Mouse (Mus musculus) stomach, embryonic 14.5 days (tissue): ENCODE results near the gene Lbh. TPM values are rescaled to one million over a fixed set of nuclear protein-coding genes. Genes with fewer than 3 reads are reported as not detected.

Experiments
- ATAC-seq: fragments of 200-750 bp; cut with Nextera tagmentation; 2 replicates; pipeline ENCODE4 v1.8.0; 2017; ENCODE audit warnings: low read depth, moderate TSS enrichment; ENCODE audit not compliant: insufficient number of reproducible peaks, insufficient read depth, low FRiP score
- H3K27ac ChIP-seq: fragments of 300-500 bp; sonication (generic); 2 replicates; pipeline ENCODE4 v1.5.1; 2014; ENCODE audit warnings: mild to moderate bottlenecking, low read length, moderate library complexity, mixed read lengths
- H3K27me3 ChIP-seq: fragments of 300-500 bp; sonication (generic); 2 replicates; pipeline ENCODE4 v1.6.1; 2014; ENCODE audit warnings: low read length, control low read depth, mixed read lengths; ENCODE audit not compliant: control insufficient read depth, insufficient read depth
- H3K36me3 ChIP-seq: fragments of 300-500 bp; sonication (generic); 2 replicates; pipeline ENCODE4 v1.6.1; 2014; ENCODE audit warnings: mild to moderate bottlenecking, control low read depth, low read length, moderate library complexity, mixed read lengths; ENCODE audit not compliant: control insufficient read depth, insufficient read depth
- H3K4me1 ChIP-seq: fragments of 300-500 bp; sonication (generic); 2 replicates; pipeline ENCODE4 v1.6.1; 2014; ENCODE audit warnings: low read length, control low read depth, mixed read lengths; ENCODE audit not compliant: control insufficient read depth, insufficient read depth
- H3K4me2 ChIP-seq: fragments of 300-500 bp; sonication (generic); replicated peaks from 2 replicates; pipeline ENCODE4 v1.6.1; 2014; ENCODE audit warnings: low read depth, low read length, control low read depth
- H3K4me3 ChIP-seq: fragments of 300-500 bp; sonication (generic); 2 replicates; pipeline ENCODE4 v1.5.1; 2014; ENCODE audit warnings: low read depth, low read length, control low read depth
- H3K9ac ChIP-seq: fragments of 300-500 bp; sonication (generic); replicated peaks from 2 replicates; pipeline ENCODE4 v1.6.1; 2014; ENCODE audit warnings: low read depth, mild to moderate bottlenecking, control low read depth, low read length, moderate library complexity, mixed read lengths
- H3K9me3 ChIP-seq: fragments of 300-500 bp; sonication (generic); 2 replicates; pipeline ENCODE4 v1.6.1; 2016; ENCODE audit warnings: low read depth, low read length, control low read depth; ENCODE audit not compliant: control insufficient read depth
- WGBS: fragments of 180-500 bp; shearing (Covaris S2); extraction: QIAGEN DNeasy Blood & Tissue Kit; methylation state at CpG from one replicate; pipeline ENCODE4 v1.1.7; 2014; 5-methylcytosine and 5-hydroxymethylcytosine counted together
- polyA plus RNA-seq: library from polyadenylated mRNA; unstranded; fragments of >200 nt; fragmentation: Nextera tagmentation; extraction: Ambion mirVana; gene quantifications from 2 replicates; pipeline ENCODE4 v1.2.1, GENCODE M21; 2014

The Lbh gene
- polyA plus RNA-seq, result 4.6 and 5.1 TPM in 2 replicates

DNA sequence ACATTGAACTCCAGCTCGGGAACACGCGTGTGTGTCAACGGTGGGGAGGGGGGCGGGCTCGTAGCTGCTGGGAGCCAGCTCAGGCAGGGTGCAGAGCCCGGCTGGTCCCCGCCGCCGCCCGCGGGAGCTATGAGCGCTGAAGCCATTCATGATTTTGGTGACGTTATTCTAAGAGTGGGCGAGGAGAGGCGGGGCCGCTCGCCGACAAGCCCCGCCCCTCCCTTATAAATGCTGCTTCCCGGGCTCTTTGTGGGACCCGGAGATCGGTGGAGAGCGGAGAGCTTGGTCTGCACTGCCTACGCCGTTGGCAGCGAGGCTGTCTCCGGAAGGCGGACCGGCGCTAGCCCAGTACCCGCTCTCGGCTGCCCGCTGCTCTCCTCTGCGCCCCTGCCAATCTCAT lies at the start of gene Lbh:
Lbh (plus strand) TSS at position 253 of the 400 bp plus-strand sequence.
- Histone ChIP-seq H3K4me2 (peak within 1 kb of the TSS; percentile 94), H3K36me3 (peaks cover 5% of the 10 kb centered on the region; the same call in 1 of the 2 replicates), H3K4me3 (peak within 1 kb of the TSS; percentile 65), H3K27ac (peak within 1 kb of the TSS; percentile 84), H3K4me1 (peaks cover 15% of the 10 kb centered on the region; the same call in 1 of the 2 replicates), H3K27me3 (no peaks in the 10 kb centered on the region), H3K9ac (peak within 1 kb of the TSS; percentile 57), H3K9me3 (no peaks in the 10 kb centered on the region)
- peak; percentile 87 for ATAC-seq
- WGBS, result under 1% methylated on average over 35 of the region's 35 CpGs

DNA sequence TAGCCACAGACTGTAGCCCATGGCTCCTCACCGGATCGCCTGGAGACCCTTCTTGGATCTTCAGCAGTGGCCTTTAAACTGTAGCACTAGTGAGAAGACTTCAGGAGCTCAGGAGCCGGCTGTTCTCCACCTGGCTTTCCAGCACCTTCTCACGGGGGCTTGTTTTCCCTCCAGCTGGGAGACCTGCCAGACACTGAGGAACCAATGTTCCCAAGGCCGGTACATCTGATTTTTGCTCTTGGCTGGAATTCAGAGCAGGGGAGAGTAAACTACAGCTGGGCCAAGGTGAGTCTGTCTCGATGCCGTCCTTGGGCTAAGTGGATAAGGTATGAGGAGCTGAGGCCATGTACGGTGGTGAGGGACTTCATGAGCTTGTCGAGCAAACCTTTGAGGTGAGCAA lies 39.1 kb upstream of the Lbh start:
- 80% methylated on average over 9 of the region's 9 CpGs for WGBS

GRCm38 (mm10) chr17:72880156-72880555 lies 37.9 kb upstream of the Lbh start:
- H3K36me3 ChIP-seq, result no peaks in the 10 kb centered on the region
- H3K4me3 ChIP-seq, result no peak overlapping the region
- no peaks in the 10 kb centered on the region for H3K27me3 ChIP-seq
- WGBS, result 73% methylated on average over 3 of the region's 3 CpGs
- no peak for ATAC-seq
- H3K9ac ChIP-seq, result no peak overlapping the region
- no peak overlapping the region for H3K27ac ChIP-seq
- H3K9me3 ChIP-seq, result no peaks in the 10 kb centered on the region
- H3K4me1 ChIP-seq, result no peaks in the 10 kb centered on the region
- H3K4me2 ChIP-seq, result no peak overlapping the region

More for the DNA sequence above, 39.1 kb upstream of the Lbh start:
- H3K36me3 ChIP-seq, result no peaks in the 10 kb centered on the region
- no peaks in the 10 kb centered on the region for H3K27me3 ChIP-seq
- no peak overlapping the region for H3K27ac ChIP-seq
- no peak overlapping the region for H3K4me3 ChIP-seq
- H3K9me3 ChIP-seq, result no peaks in the 10 kb centered on the region
- no peaks in the 10 kb centered on the region for H3K4me1 ChIP-seq
- ATAC-seq, result no peak
- H3K9ac ChIP-seq, result no peak overlapping the region
- no peak overlapping the region for H3K4me2 ChIP-seq

- Histone ChIP-seq H3K27me3 (no peaks in the 10 kb centered on the region), H3K9ac (no peak overlapping the region), H3K4me3 (no peak overlapping the region), H3K4me1 (no peaks in the 10 kb centered on the region), H3K9me3 (no peaks in the 10 kb centered on the region), H3K27ac (no peak overlapping the region), H3K4me2 (no peak overlapping the region), H3K36me3 (no peaks in the 10 kb centered on the region)
- 80% methylated on average over 3 of the region's 3 CpGs for WGBS
- ATAC-seq, result no peak
Observed at GRCm38 (mm10) chr17:72881051-72881450, 37.1 kb upstream of the Lbh start.

DNA sequence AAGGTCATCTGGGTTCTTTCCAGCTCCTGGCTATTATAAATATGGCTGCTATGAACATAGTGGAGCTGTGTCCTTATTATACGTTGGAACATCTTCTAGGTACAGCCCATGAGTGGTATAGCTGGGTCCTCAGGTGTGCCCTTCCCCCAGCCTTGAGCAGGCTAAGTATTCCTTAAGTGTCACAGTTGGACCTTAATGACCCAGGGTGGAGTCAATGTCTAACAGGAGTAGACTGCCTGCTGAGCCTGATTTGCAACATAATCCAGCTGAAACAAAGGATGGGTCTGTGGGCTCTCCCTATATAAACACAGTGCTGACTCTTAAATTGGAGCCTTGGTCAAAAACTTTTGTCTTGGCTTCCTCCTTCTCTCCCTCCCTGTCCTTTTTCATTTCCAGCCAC lies 36.3 kb upstream of the Lbh start:
- Histone ChIP-seq H3K36me3 (no peaks in the 10 kb centered on the region), H3K4me3 (no peak overlapping the region), H3K4me2 (no peak overlapping the region), H3K9me3 (no peaks in the 10 kb centered on the region), H3K4me1 (no peaks in the 10 kb centered on the region), H3K27ac (no peak overlapping the region), H3K27me3 (no peaks in the 10 kb centered on the region), H3K9ac (no peak overlapping the region)
- WGBS, result 73% methylated on average over 1 of the region's 1 CpGs
- ATAC-seq, result no peak

GRCm38 (mm10) chr17:72889556-72890397 lies 28.3 kb upstream of the Lbh start:
- H3K9me3 ChIP-seq, result no peaks in the 10 kb centered on the region
- no peak overlapping the region for H3K27ac ChIP-seq
- H3K36me3 ChIP-seq, result no peaks in the 10 kb centered on the region
- no peak overlapping the region for H3K4me2 ChIP-seq
- no peak overlapping the region for H3K9ac ChIP-seq
- 22% methylated on average over 20 of the region's 20 CpGs for WGBS
- no peaks in the 10 kb centered on the region for H3K27me3 ChIP-seq
- ATAC-seq, result no peak
- no peaks in the 10 kb centered on the region for H3K4me1 ChIP-seq
- no peak overlapping the region for H3K4me3 ChIP-seq

GRCm38 (mm10) chr17:72890398-72890898 lies 27.7 kb upstream of the Lbh start:
- no peak overlapping the region for H3K4me2 ChIP-seq
- ATAC-seq, result no peak
- H3K9me3 ChIP-seq, result no peaks in the 10 kb centered on the region
- no peak overlapping the region for H3K27ac ChIP-seq
- no peak overlapping the region for H3K4me3 ChIP-seq
- H3K27me3 ChIP-seq, result no peaks in the 10 kb centered on the region
- 63% methylated on average over 8 of the region's 8 CpGs for WGBS
- no peaks in the 10 kb centered on the region for H3K4me1 ChIP-seq
- H3K9ac ChIP-seq, result no peak overlapping the region
- H3K36me3 ChIP-seq, result no peaks in the 10 kb centered on the region

GRCm38 (mm10) chr17:72891556-72891955 lies 26.5 kb upstream of the Lbh start:
- H3K4me3 ChIP-seq, result no peak overlapping the region
- no peaks in the 10 kb centered on the region for H3K9me3 ChIP-seq
- no peak overlapping the region for H3K9ac ChIP-seq
- ATAC-seq, result no peak
- no peaks in the 10 kb centered on the region for H3K4me1 ChIP-seq
- no peak overlapping the region for H3K27ac ChIP-seq
- H3K36me3 ChIP-seq, result no peaks in the 10 kb centered on the region
- no peak overlapping the region for H3K4me2 ChIP-seq
- 86% methylated on average over 6 of the region's 6 CpGs for WGBS
- H3K27me3 ChIP-seq, result no peaks in the 10 kb centered on the region
